Mouse (Mus musculus): ENCODE data around the gene Tbc1d24. TPM values are rescaled to one million over a fixed set of nuclear protein-coding genes. Genes with fewer than 3 reads are reported as not detected.
"Not testable (repeated sequence)": the region's sequence is repeated elsewhere in the genome, so short reads cannot be mapped to it uniquely, and the experiment has no call there.

Gene Tbc1d24
- total RNA-seq, 2 experiments from 2014 or later = 61.2 to 66.1 TPM

DNA sequence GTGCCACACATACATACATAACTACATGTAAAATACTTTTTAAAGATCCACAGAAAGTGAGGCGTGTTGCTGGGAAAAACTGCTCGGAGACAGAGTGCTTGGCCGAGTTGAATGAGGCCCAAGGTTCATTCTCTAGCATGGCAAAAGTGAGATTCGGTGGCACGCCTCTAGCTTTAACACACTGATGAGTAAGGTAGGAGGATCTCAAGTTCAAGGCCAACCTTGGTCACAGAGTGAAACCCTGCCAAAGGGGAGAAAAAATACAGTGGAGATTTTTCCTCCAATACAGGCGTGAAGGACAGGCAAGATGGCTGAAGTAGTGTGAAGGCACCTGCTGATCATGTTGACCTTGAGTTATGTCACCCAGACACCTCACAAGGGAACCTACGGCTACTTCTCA lies 55.9 kb downstream of the Tbc1d24 start:
- Histone ChIP-seq H3K4me3 (no peak overlapping the region), H3K27ac (no peak overlapping the region)
- no peak for TF ChIP-seq CTCF (conservative IDR thresholded peaks at IDR 0.05)
- no peak for DNase-seq (ENCODE audit: low spot score in 2 of 2)

DNA sequence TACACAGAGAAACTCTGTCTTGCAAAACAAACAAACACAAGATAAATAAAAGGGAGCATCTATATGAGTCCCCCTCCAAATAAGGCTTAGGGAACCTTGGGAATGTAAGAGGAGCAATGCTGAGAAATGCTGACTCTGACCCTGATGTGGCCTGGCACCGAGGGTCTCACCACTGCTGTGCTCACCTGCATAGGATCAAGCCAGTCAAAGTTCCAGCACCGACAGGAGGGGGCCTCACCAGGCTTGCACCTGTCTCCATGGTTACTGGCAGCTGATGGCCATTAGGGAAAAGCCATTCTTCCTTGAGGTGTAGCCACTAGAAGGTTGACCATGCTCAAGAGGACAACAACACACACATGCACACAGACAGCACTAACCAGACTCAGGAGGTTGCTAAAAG lies 62.5 kb downstream of the Tbc1d24 start:
- H3K4me3 ChIP-seq = no peak overlapping the region
- DNase-seq (ENCODE audit: low spot score in 2 of 2) = no peak
- TF ChIP-seq CTCF (conservative IDR thresholded peaks at IDR 0.05) = no peak
- no peak overlapping the region for H3K27ac ChIP-seq

DNA sequence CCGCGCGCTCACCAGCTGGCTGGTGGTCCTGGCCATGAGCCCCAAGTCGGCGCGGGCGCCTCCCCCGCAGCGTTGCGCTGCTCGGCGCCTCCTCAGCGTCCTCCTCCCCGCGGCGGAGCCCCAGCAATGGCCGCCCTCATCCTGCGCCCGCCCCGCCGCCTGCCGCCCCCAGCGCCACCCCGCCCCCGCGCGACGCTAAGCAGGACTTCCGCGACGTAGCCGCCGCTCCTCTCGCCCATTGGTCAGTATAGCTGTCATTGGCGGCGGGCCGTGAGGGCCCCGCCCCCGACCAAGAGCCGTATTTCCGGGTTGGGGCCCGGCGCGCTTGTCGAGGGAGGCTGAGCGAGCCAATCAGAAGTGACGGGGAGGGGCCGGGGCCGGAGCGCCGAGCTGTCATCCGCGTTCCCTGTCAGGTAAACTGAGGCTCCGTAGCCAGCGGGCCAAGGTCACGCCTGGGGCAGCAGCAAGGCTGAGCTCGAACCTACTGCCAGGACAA lies 63.9 kb downstream of the Tbc1d24 start:
- 0 out of 2 replicates have a peak, but pooled peaks have one; percentile 3 for TF ChIP-seq CTCF (conservative IDR thresholded peaks at IDR 0.05)
- DNase-seq (ENCODE audit: low spot score in 2 of 2) = peak; percentile 97 to 98
- peak overlapping the region; percentile 98 for H3K27ac ChIP-seq
- H3K4me3 ChIP-seq = peak overlapping the region; percentile 91

DNA sequence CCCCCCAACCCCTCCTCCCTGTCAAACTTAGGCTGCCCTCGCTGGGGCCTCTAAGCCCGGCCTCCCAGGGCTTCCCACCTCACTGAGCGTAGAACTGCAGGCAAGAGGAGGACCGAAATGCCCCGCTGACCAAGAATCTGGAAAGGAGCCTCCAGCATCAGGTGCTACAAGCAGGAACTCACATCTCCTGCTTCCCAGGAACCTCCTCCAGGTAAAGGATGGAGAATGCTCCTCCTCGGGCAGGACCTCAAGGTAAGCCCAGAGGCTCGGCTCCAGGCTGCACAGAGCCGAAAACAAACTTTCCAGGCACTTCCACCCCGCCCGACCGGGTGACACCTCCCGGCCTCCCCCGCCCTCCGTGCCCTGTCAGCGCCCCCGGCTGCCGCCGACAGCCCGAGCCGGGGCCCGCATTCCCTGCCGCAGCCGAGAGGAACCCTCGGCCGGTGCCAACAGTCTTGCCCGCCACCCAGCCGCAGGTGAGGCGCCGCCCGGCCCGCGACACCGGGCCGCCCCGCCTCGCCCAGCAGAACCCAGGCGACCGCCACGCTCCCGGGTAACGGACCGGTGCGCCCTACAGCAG lies 64.4 kb downstream of the Tbc1d24 start:
- Histone ChIP-seq H3K4me3 (peak overlapping the region; percentile 91), H3K27ac (peak overlapping the region; percentile 98)
- DNase-seq (ENCODE audit: low spot score in 2 of 2) = no peak
- TF ChIP-seq CTCF (conservative IDR thresholded peaks at IDR 0.05) = no peak

DNA sequence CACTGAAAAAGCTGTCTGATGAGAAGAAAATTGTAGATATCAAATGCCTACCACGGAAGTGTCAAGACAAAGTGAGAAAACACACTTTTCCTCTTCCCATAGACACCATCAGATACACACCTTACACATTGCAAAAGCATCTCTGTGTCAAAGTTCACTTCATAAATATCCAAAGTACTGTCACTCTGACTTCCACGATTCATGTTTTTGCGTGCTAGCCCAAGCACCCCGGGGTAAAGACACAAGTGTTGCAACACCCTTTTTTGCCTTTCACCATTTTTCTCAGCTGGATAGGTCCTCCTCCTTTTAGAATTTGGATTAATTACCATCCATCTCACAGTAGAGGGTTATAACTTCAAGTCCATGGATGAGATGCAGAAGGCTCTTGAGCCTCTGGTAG lies 65.4 kb downstream of the Tbc1d24 start:
- TF ChIP-seq CTCF (conservative IDR thresholded peaks at IDR 0.05) = no peak
- Histone ChIP-seq H3K4me3 (peak overlapping the region; percentile 91), H3K27ac (no peak overlapping the region)
- no peak for DNase-seq (ENCODE audit: low spot score in 2 of 2)

DNA sequence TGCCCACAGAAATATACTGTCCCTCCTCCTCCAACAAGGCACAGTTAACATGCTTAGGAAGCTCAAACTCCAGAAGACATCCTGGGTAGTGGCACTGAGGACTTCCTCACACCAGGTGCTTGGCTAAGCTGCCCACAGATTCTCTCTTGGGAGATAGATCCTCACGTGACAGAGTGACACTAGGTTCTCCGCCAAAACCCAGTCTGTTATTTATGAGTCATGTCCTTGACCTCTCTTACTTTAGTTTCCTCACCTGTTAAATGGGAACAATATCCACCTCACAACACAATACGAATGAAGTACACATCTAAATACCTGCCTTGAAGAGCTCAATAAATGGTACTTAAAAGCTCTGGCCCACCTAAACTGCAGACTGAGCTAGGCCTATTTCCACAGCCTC lies 66.1 kb downstream of the Tbc1d24 start:
- H3K4me3 ChIP-seq = no peak overlapping the region
- no peak for TF ChIP-seq CTCF (conservative IDR thresholded peaks at IDR 0.05)
- H3K27ac ChIP-seq = no peak overlapping the region
- no peak for DNase-seq (ENCODE audit: low spot score in 2 of 2)

DNA sequence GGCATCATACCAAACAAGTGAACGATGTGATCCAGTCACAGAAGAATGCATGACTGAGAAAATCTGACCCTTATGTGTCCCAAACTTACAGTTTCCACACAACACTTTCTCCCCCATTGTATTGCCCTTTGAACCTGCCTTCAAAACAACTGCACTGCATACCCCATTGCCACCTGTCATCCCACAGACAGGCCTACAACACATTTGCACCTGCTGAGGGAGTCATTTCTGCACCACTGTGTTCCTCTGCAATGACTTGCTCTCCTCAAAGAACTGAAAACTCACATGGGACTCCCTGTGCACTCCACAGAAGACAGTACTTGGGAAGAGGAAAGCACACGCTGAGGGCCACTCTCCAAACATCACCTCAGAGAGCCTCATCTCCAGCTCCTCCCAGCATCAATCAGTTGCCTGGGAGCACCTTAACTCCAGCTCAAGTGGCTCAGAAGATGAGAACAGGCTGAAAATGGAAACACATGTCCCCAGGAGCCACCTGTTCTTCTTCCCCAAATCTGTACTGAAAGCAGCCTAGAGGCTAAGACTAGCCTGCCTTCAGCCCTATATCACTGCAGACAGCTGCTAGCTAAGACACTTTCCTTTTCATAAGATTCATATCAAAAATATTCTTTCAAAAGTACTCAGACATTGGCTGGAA lies 68.0 kb downstream of the Tbc1d24 start:
- Histone ChIP-seq H3K4me3 (no peak overlapping the region), H3K27ac (no peak overlapping the region)
- no peak for TF ChIP-seq CTCF (conservative IDR thresholded peaks at IDR 0.05)
- no peak for DNase-seq (ENCODE audit: low spot score in 2 of 2)

DNA sequence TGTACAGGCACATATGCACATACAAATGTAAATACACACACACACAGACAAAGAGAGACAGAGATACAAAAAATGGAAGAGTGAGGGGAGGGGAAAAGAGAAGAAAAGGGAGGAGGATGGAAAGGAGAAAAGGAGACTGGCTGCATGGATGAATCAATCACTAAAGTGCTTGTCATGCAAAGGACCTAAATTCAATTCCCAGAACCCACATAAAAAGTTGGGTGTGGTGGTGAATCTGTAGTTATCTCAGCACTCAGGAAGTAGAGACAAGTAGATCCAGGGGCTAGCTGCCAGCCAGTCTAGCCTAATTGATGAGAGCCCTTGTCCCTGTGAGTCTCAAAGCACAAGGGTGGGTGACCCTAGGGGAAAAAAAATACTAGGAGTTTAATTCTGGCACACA lies 71.3 kb downstream of the Tbc1d24 start:
- no peak for TF ChIP-seq CTCF (conservative IDR thresholded peaks at IDR 0.05)
- no peak for DNase-seq (ENCODE audit: low spot score in 2 of 2)

DNA sequence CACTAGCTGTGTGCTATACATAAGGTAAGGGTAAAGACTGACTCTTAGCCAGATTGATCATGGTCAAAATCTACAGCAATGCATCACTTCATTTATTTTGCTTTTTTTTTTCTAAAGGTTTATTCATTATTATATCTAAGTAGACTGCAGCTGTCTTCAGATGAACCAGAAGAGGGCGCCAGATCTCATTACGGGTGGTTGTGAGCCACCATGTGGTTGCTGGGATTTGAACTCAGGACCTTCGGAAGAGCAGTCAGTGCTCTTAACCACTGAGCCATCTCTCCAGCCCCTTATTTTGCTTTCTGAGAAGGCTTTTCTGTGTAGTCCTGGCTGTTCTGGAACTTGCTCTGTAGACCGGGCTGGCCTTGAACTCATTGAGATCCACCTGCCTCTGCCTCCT lies 72.4 kb downstream of the Tbc1d24 start:
- H3K27ac ChIP-seq; DNase-seq (ENCODE audit: low spot score in 2 of 2); H3K4me3 ChIP-seq: not testable (repeated sequence)
- peak; percentile 57 for TF ChIP-seq CTCF (conservative IDR thresholded peaks at IDR 0.05)

More for the DNA sequence above, 71.3 kb downstream of the Tbc1d24 start:
- no peak overlapping the region for H3K4me3 ChIP-seq
- no peak overlapping the region for H3K27ac ChIP-seq

DNA sequence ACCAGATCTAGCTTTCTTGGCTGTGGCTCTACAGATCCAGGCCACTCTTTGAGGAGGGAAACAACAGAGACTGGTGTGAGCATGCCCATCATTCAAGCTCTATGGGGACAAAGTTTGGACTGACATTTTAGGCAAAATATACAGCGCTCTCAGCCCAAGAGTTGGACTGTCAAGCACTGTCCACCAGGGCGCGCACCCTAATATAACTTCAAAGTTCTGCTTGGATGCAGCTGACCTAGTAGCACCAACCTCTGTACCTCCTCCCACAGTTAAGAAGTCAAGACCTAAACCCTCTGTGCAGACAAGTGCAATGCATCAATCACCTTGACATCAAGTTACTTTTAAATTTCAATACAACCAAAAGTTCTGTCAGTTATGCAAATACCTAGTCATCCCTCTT lies 73.8 kb downstream of the Tbc1d24 start:
- TF ChIP-seq CTCF (conservative IDR thresholded peaks at IDR 0.05) = no peak; the same call in 1 of the 2 replicates
- no peak overlapping the region for H3K4me3 ChIP-seq
- DNase-seq (ENCODE audit: low spot score in 2 of 2) = no peak
- H3K27ac ChIP-seq = no peak overlapping the region

DNA sequence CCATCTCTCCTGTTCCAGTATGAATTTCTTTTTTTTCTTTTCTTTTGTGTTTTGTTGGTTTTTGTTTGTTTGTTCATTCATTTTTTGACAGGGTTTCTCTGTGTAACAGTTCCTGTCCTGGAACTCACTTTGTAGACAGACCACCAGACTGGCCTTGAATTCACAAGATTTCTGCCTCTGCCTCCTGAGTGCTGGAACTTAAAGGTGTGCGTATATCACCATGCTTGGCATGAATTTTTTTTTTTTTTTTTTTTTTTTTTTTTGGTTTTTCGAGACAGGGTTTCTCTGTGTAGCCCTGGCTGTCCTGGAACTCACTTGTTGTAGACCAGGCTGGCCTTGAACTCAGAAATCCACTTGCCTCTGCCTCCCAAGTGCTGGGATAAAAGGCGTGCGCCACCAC lies 76.1 kb downstream of the Tbc1d24 start:
- H3K27ac ChIP-seq; H3K4me3 ChIP-seq; DNase-seq (ENCODE audit: low spot score in 2 of 2): not testable (repeated sequence)

DNA sequence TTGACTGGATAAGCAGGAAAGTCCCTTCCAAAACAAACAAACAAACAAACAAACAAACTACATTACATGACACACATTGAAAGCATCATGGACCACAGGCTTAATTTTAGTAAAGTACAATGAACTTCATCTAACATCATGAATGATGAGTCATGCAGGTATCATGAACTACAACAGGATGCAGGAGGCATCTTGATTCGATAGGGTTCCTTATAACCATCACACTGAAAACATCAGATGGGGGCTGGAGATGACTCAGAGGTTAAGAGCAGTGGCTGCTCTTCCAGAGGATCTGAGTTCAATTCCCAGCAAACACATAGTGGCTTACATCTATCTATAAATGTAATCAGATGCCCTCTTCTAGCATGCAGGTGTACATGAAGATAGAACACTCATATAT lies 77.8 kb downstream of the Tbc1d24 start:
- H3K27ac ChIP-seq = no peak overlapping the region
- no peak for TF ChIP-seq CTCF (conservative IDR thresholded peaks at IDR 0.05)
- no peak for DNase-seq (ENCODE audit: low spot score in 2 of 2)
- H3K4me3 ChIP-seq = no peak overlapping the region

DNA sequence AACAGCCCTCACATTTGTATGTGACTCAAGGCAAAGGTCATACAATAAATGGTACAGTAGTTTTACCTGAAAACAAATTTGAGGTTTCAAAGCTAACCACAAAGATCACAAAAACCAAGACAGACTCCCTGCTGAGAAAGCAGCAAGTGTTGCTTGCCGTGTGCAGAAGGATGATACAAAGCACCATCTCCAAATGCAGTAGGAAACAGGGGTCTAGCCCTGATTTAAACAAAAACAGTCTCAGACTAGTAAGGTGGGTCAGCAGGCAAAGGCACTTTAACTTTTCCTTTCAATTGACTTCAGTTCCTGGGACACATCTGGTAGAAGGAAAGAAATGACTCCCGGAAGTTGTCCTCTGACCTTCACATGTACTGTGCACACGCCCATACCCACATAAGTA lies 78.6 kb downstream of the Tbc1d24 start:
- no peak overlapping the region for H3K27ac ChIP-seq
- TF ChIP-seq CTCF (conservative IDR thresholded peaks at IDR 0.05) = no peak
- no peak overlapping the region for H3K4me3 ChIP-seq
- no peak for DNase-seq (ENCODE audit: low spot score in 2 of 2)

Small RNAs within 50 kb of the gene (microRNA-seq; reads per million reads assigned to microRNA genes)
- 2.2 reads per million in 2 experiments for gene Mir5134
- gene Mir6965 = 0 reads per million in 2 experiments

Other genes with a start within 250 kb of the Tbc1d24 start
- gene Prss30, start 225.0 kb downstream of the Tbc1d24 start, total RNA-seq (2021) = under 1 TPM in 1 of 2 experiments, not detected in 1; 0.32 TPM
- gene Prss22, start 207.5 kb downstream of the Tbc1d24 start, total RNA-seq (2021) = not detected
- not detected for gene Prss27, start 167.4 kb downstream of the Tbc1d24 start, total RNA-seq (2021)
- gene Kctd5, start 132.1 kb downstream of the Tbc1d24 start, total RNA-seq (2021) = 10 to 100 TPM; 26.6 to 28.8 TPM
- 100 to 1,000 TPM in 1 of 2 experiments, 10 to 100 TPM in 1; 97.3 to 109 TPM for gene Pdpk1, start 54.6 kb downstream of the Tbc1d24 start, total RNA-seq (2021)
- gene Amdhd2, start 41.8 kb downstream of the Tbc1d24 start, total RNA-seq (2021) = 10 to 100 TPM; 43.1 to 45.3 TPM
- gene Atp6v0c, start 35.9 kb downstream of the Tbc1d24 start, total RNA-seq (2021) = 1,000 to 10,000 TPM; 1,075 to 1,153 TPM
- gene Ntn3, start 4.0 kb upstream of the Tbc1d24 start, total RNA-seq (2021) = 1 to 10 TPM; 9.1 to 9.9 TPM
- gene Tedc2, start 15.3 kb upstream of the Tbc1d24 start, total RNA-seq (2021) = 1 to 10 TPM; 9.5 to 9.8 TPM
- gene Ccnf, start 45.9 kb upstream of the Tbc1d24 start, total RNA-seq (2021) = 1 to 10 TPM; 4.6 to 6.2 TPM
- 1 to 10 TPM in 1 of 2 experiments, under 1 TPM in 1; 0.69 to 1.2 TPM for gene Abca17, start 145.5 kb upstream of the Tbc1d24 start, total RNA-seq (2021)
- gene Abca3, start 146.4 kb upstream of the Tbc1d24 start, total RNA-seq (2021) = 10 to 100 TPM; 64.6 to 66.9 TPM
- 100 to 1,000 TPM; 127 to 134 TPM for gene Rnps1, start 209.0 kb upstream of the Tbc1d24 start, total RNA-seq (2021)
- gene Eci1, start 221.1 kb upstream of the Tbc1d24 start, total RNA-seq (2021) = 10 to 100 TPM; 30.7 to 35.5 TPM
- 10 to 100 TPM in 1 of 2 experiments, 1 to 10 TPM in 1; 5.4 to 10.7 TPM for gene Dnase1l2, start 237.5 kb upstream of the Tbc1d24 start, total RNA-seq (2021)

Measured in layer of hippocampus, adult 2 months (tissue).